In genomic region chr11:11932102-11932789, GRCm38 (mm10) we compare ENCODE assay signal across 10 mouse cellular contexts. TPM values are rescaled to one million over a fixed set of nuclear protein-coding genes. Genes with fewer than 3 reads are reported as not detected.
DNase-seq lines count a peak whose midpoint lies in the region; ATAC-seq and TF ChIP-seq lines count a peak whose summit lies in the region.
"Had no signal": no experiment of that assay in that cellular context is flagged by ENCODE, and none has a peak within 500 bp of the region (broad histone marks: within the 10 kb centered on the region; RNA-seq: fewer than 3 reads in every experiment).

No protein-coding gene starts in this region.

- no peaks in the 10 kb centered on the region for H3K9me3 ChIP-seq in heart, embryonic 13.5 days
- no peaks in the 10 kb centered on the region for H3K9me3 ChIP-seq in limb, embryonic 14.5 days (ENCODE audit: control insufficient read depth, low read length)

- ATAC-seq in heart, embryonic 13.5 days (ENCODE audit: extremely low read depth, insufficient number of reproducible peaks, low FRiP score, low TSS enrichment) = no peak
- ATAC-seq in limb, embryonic 14.5 days (ENCODE audit: low FRiP score, low read depth) = no peak; the same call in 1 of the 2 replicates

- no peak overlapping the region for H3K4me3 ChIP-seq in heart, adult 2 months
- H3K4me3 ChIP-seq in cortical plate, adult 2 months (ENCODE audit: insufficient read depth, low read length) = no peak overlapping the region
- no peak overlapping the region for H3K4me3 ChIP-seq in heart, embryonic 13.5 days
- no peak overlapping the region for H3K4me3 ChIP-seq in limb, embryonic 14.5 days (replicated peaks; ENCODE audit: low read length)
- H3K4me3 ChIP-seq: myocyte had no signal

- 59% methylated on average over 11 of the region's 11 CpGs for WGBS in heart, adult 2 months
- WGBS in heart, embryonic 13.5 days = 58% methylated on average over 11 of the region's 11 CpGs
- WGBS in limb, embryonic 14.5 days = 62% methylated on average over 11 of the region's 11 CpGs

- DNase-seq in heart, adult 2 months = peak in 1 of 2 experiments; percentile 23
- no peak for DNase-seq in heart, postnatal 10 days
- peak; percentile 52 for DNase-seq in limb, embryonic 14.5 days (ENCODE audit: low spot score)
- DNase-seq in adrenal gland, postnatal 14 days = no peak
- no peak for DNase-seq in adrenal gland, adult 18-20 months (ENCODE audit: low spot score in 2 of 2)
- no peak for DNase-seq in cerebellum, adult 11 months
- DNase-seq: kidney, adult 2 months had no signal

- no peak for TF ChIP-seq EP300 in heart, adult 2 months (IDR thresholded peaks at IDR 0.05; ENCODE audit: insufficient read depth, low read depth, low read length)

- no peak overlapping the region for H3K4me2 ChIP-seq in heart, embryonic 13.5 days
- H3K4me2 ChIP-seq in limb, embryonic 14.5 days (replicated peaks; ENCODE audit: low read depth, low read length, severe bottlenecking) = no peak overlapping the region

- no peaks in the 10 kb centered on the region; the same call in 1 of the 2 replicates for H3K4me1 ChIP-seq in heart, adult 2 months (ENCODE audit: control insufficient read depth, insufficient read depth, low read length)
- no peaks in the 10 kb centered on the region for H3K4me1 ChIP-seq in cortical plate, adult 2 months (ENCODE audit: control insufficient read depth, insufficient read depth, low read length)
- H3K4me1 ChIP-seq in heart, embryonic 13.5 days = peaks cover 35% of the 10 kb centered on the region
- peaks cover 5% of the 10 kb centered on the region; the same call in 1 of the 2 replicates for H3K4me1 ChIP-seq in limb, embryonic 14.5 days (ENCODE audit: control insufficient read depth, insufficient read depth, low read length)

- H3K36me3 ChIP-seq in heart, adult 2 months (ENCODE audit: control insufficient read depth, insufficient read depth, low read length) = peaks cover 2% of the 10 kb centered on the region; the same call in 1 of the 2 replicates
- peaks cover 79% of the 10 kb centered on the region for H3K36me3 ChIP-seq in heart, embryonic 13.5 days
- H3K36me3 ChIP-seq in limb, embryonic 14.5 days (ENCODE audit: control insufficient read depth, insufficient read depth, low read length) = peaks cover 58% of the 10 kb centered on the region

- H3K27ac ChIP-seq in heart, adult 2 months = peak overlapping the region; percentile 7
- H3K27ac ChIP-seq in cortical plate, adult 2 months (ENCODE audit: insufficient read depth, low read length) = peak overlapping the region; percentile 86; the same call in 1 of the 2 replicates
- peak overlapping the region; percentile 71 for H3K27ac ChIP-seq in heart, embryonic 13.5 days (replicated peaks)
- H3K27ac ChIP-seq in limb, embryonic 14.5 days (replicated peaks; ENCODE audit: low read depth, low read length) = no peak overlapping the region

- no peaks in the 10 kb centered on the region for H3K27me3 ChIP-seq in heart, adult 2 months (ENCODE audit: control insufficient read depth, insufficient read depth, low read length)
- no peaks in the 10 kb centered on the region for H3K27me3 ChIP-seq in heart, embryonic 13.5 days (replicated peaks)
- H3K27me3 ChIP-seq in limb, embryonic 14.5 days (ENCODE audit: control insufficient read depth, insufficient read depth, low read length) = no peaks in the 10 kb centered on the region

- no peak for TF ChIP-seq POLR2A in heart, adult 2 months (IDR thresholded peaks at IDR 0.05; ENCODE audit: insufficient read depth, low read depth, low read length)
- TF ChIP-seq POLR2A in cortical plate, adult 2 months (IDR thresholded peaks at IDR 0.05; ENCODE audit: extremely low read depth, insufficient read depth, low read length) = no peak
- no peak for TF ChIP-seq POLR2A in limb, embryonic 14.5 days (IDR thresholded peaks at IDR 0.05; ENCODE audit: borderline replicate concordance, extremely low read depth, insufficient read depth, insufficient read length)

- intact Hi-C loops in heart, adult 2 months (cut with DNase I) = no loop called here
- intact Hi-C loops in heart, postnatal 10 days (cut with DNase I) = no loop called here

- no peak overlapping the region for H3K9ac ChIP-seq in heart, adult 2 months (ENCODE audit: low read depth, low read length)
- H3K9ac ChIP-seq in heart, embryonic 13.5 days = no peak overlapping the region
- H3K9ac ChIP-seq in limb, embryonic 14.5 days (ENCODE audit: low read depth, low read length, severe bottlenecking) = no peak overlapping the region

- TF ChIP-seq CTCF in heart, adult 2 months (IDR thresholded peaks at IDR 0.05) = no peak
- TF ChIP-seq CTCF in cortical plate, adult 2 months (IDR thresholded peaks at IDR 0.05; ENCODE audit: extremely low read depth, insufficient read depth, low read length) = no peak

- H3K79me2 ChIP-seq in heart, adult 2 months (replicated peaks; ENCODE audit: control insufficient read depth, insufficient read depth, low read length) = no peaks in the 10 kb centered on the region

RNA-seq across cellular contexts. Expression of gene Ddc, which starts 34.3 kb away (rescaled TPM):
- total RNA-seq in heart, adult 2 months (2021) = 1 to 10 TPM in 1 of 2 experiments, under 1 TPM in 1; 0.91 to 1.3 TPM
- polyA plus RNA-seq in heart, adult 2 months (2012; rRNA removed) = 2.3 and 4.4 TPM in 2 replicates
- total RNA-seq in heart, postnatal 10 days (2021) = 10 to 100 TPM; 11.0 to 11.9 TPM
- 7.4 and 7.7 TPM in 2 replicates for polyA plus RNA-seq in cortical plate, adult 2 months (2012; rRNA removed)
- 64.6 and 78.2 TPM in 2 replicates for polyA plus RNA-seq in heart, embryonic 13.5 days (2015; fragmentation: Nextera tagmentation; extraction: Ambion mirVana)
- polyA plus RNA-seq in limb, embryonic 14.5 days (2012; rRNA removed) = 10.9 and 12.6 TPM in 2 replicates
- polyA plus RNA-seq in limb, embryonic 14.5 days (2014; fragmentation: Nextera tagmentation; extraction: Ambion mirVana) = 16.5 and 20.7 TPM in 2 replicates
- 66.4 and 68.7 TPM in 2 replicates for total RNA-seq in adrenal gland, postnatal 14 days (2021)
- total RNA-seq in adrenal gland, adult 18-20 months (2021) = 10 to 100 TPM; 60.8 to 74.0 TPM

Comparison
In these comparisons a context has a peak if more than half of its experiments do, and no peak if none do; other contexts are left out.
1. RNA of gene Ddc, which starts 34.3 kb away (total RNA-seq): 60.8 to 74.0 TPM in adrenal gland, adult 18-20 months, 66.4 to 68.7 TPM in adrenal gland, postnatal 14 days and 11.0 to 11.9 TPM in heart, postnatal 10 days; 0.91 to 1.3 TPM in heart, adult 2 months; every median in the first group is over 4 times any median in the second.